Mouse (Mus musculus): ENCODE data around the gene Upf3b. TPM values are rescaled to one million over a fixed set of nuclear protein-coding genes. Genes with fewer than 3 reads are reported as not detected.

The Upf3b gene
- polyA plus RNA-seq, 1 experiment from 2014 or later: 9.2 TPM

DNA sequence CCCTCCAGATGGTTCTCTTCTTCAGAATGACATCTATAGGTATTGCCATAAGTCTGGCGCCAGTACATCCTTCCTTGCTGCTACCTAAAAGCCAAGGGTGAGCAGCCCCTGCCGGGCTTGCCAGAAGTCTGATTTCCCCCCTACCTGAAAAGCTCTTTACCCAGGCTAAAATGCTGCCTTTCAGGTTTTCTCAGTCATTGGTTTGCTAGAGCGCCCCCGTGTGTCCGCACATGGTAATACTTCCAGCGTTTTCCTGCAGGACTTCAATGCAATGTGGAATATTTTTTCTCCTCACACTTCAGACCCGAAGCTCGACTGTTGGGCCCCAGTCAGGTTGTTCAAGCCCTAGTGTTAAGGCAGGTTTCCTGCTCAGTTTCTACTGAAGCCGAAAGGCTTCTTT lies 67.4 kb downstream of the Upf3b start:
- no peaks in the 10 kb centered on the region for H3K4me1 ChIP-seq (replicated peaks; ENCODE audit: control insufficient read depth, insufficient read depth)
- no peak overlapping the region for H3K4me3 ChIP-seq (ENCODE audit: low read depth, low read length)
- no peak for ATAC-seq (ENCODE audit: low FRiP score, low TSS enrichment)
- WGBS: 21% methylated on average over 9 of the region's 9 CpGs
- TF ChIP-seq EP300 (optimal IDR thresholded peaks at IDR 0.05): no peak
- TF ChIP-seq CTCF (IDR thresholded peaks at IDR 0.05; ENCODE audit: low read depth): peak; percentile 74
- no peak overlapping the region for H3K9ac ChIP-seq (ENCODE audit: low read length)
- no peaks in the 10 kb centered on the region for H3K9me3 ChIP-seq (ENCODE audit: control insufficient read depth, low read length)
- H3K36me3 ChIP-seq (ENCODE audit: control insufficient read depth, insufficient read depth, low read length): no peaks in the 10 kb centered on the region
- H3K27ac ChIP-seq (replicated peaks): no peak overlapping the region
- peak; percentile 47 for DNase-seq (ENCODE audit: low spot score)
- no peak overlapping the region for H3K4me2 ChIP-seq (replicated peaks; ENCODE audit: low read depth)
- no peaks in the 10 kb centered on the region for H3K27me3 ChIP-seq (ENCODE audit: control insufficient read depth, insufficient read depth, low read length)

Other genes starting within 250 kb of the Upf3b start
- gene Ube2a, start 236.4 kb downstream of the Upf3b start, polyA plus RNA-seq (2015; fragmentation: Nextera tagmentation; extraction: Ambion mirVana): 128 and 139 TPM in 2 replicates
- 14.6 and 15.1 TPM in 2 replicates for gene C330007P06Rik, start 236.2 kb downstream of the Upf3b start, polyA plus RNA-seq (2015; fragmentation: Nextera tagmentation; extraction: Ambion mirVana)
- 0.79 and 0.94 TPM in 2 replicates for gene Nkrf, start 207.4 kb downstream of the Upf3b start, polyA plus RNA-seq (2015; fragmentation: Nextera tagmentation; extraction: Ambion mirVana)
- 7.7 and 8.1 TPM in 2 replicates for gene Sept6, start 118.5 kb downstream of the Upf3b start, polyA plus RNA-seq (2015; fragmentation: Nextera tagmentation; extraction: Ambion mirVana)
- gene Sowahd, start 61.5 kb downstream of the Upf3b start, polyA plus RNA-seq (2015; fragmentation: Nextera tagmentation; extraction: Ambion mirVana): 0.16 and 0.21 TPM in 2 replicates
- gene Rpl39, start 24.9 kb downstream of the Upf3b start, polyA plus RNA-seq (2015; fragmentation: Nextera tagmentation; extraction: Ambion mirVana): 654 and 734 TPM in 2 replicates
- 6.9 and 7.5 TPM in 2 replicates for gene Nkap, start 16.5 kb upstream of the Upf3b start, polyA plus RNA-seq (2015; fragmentation: Nextera tagmentation; extraction: Ambion mirVana)
- gene Akap14, start 58.5 kb upstream of the Upf3b start, polyA plus RNA-seq (2015; fragmentation: Nextera tagmentation; extraction: Ambion mirVana): 0.05 TPM in 1 of 2 replicates, not detected in the other
- 567 and 585 TPM in 2 replicates for gene Ndufa1, start 80.8 kb upstream of the Upf3b start, polyA plus RNA-seq (2015; fragmentation: Nextera tagmentation; extraction: Ambion mirVana)
- 9.6 TPM in 2 replicates for gene Rnf113a1, start 80.9 kb upstream of the Upf3b start, polyA plus RNA-seq (2015; fragmentation: Nextera tagmentation; extraction: Ambion mirVana)
- not detected in 2 replicates for gene Gm9, start 100.7 kb upstream of the Upf3b start, polyA plus RNA-seq (2015; fragmentation: Nextera tagmentation; extraction: Ambion mirVana)
- not detected in 2 replicates for gene Rhox1, start 111.9 kb upstream of the Upf3b start, polyA plus RNA-seq (2015; fragmentation: Nextera tagmentation; extraction: Ambion mirVana)
- not detected in 2 replicates for gene Rhox2a, start 134.7 kb upstream of the Upf3b start, polyA plus RNA-seq (2015; fragmentation: Nextera tagmentation; extraction: Ambion mirVana)
- not detected in 2 replicates for gene Rhox3a, start 139.6 kb upstream of the Upf3b start, polyA plus RNA-seq (2015; fragmentation: Nextera tagmentation; extraction: Ambion mirVana)
- not detected in 2 replicates for gene Rhox4a, start 155.0 kb upstream of the Upf3b start, polyA plus RNA-seq (2015; fragmentation: Nextera tagmentation; extraction: Ambion mirVana)